Mouse (Mus musculus) cerebellum, adult 2 months (tissue): Measurements from ENCODE around the gene Aldh16a1.

Experiments
- CTCF ChIP-seq: fragments of 200-500 bp; IDR thresholded peaks from 2 replicates; pipeline ENCODE4 v1.5.1; 2011; ENCODE audit warnings: low read depth, mild to moderate bottlenecking, control low read depth, low read length, moderate library complexity, borderline replicate concordance; ENCODE audit not compliant: insufficient read depth
- POLR2A ChIP-seq: fragments of 200-500 bp; IDR thresholded peaks from 2 replicates; pipeline ENCODE4 v1.6.1; 2011; ENCODE audit warnings: low read length, control low read depth, borderline replicate concordance; ENCODE audit not compliant: insufficient read depth

- TF ChIP-seq POLR2A (no peak), CTCF (no peak)
Measured at GRCm38 (mm10) chr7:45137171-45138006, 17.0 kb downstream of the Aldh16a1 start.
